Mouse (Mus musculus) embryonic facial prominence, embryonic 10.5 days (tissue): Measurements from ENCODE around the gene Gm44502. TPM values are rescaled to one million over a fixed set of nuclear protein-coding genes. Genes with fewer than 3 reads are reported as not detected.
A peak's percentile ranks its signal among the peaks of the same experiment; 100 is the strongest.
"Not testable (repeated sequence)": the region's sequence is repeated elsewhere in the genome, so short reads cannot be mapped to it uniquely, and the experiment has no call there.

Experiments used
- DNase-seq: peaks from one replicate; pipeline ENCODE4 v3.0.0-alpha.2; 2017; ENCODE audit warnings: low spot score
- H3K27ac ChIP-seq: fragments of 300-500 bp; sonication (generic); replicated peaks from 2 replicates; pipeline ENCODE4 v1.5.1; 2016; ENCODE audit warnings: mild to moderate bottlenecking
- H3K27me3 ChIP-seq: fragments of 300-500 bp; sonication (generic); replicated peaks from 2 replicates; pipeline ENCODE4 v1.6.1; 2016; ENCODE audit warnings: low read depth, mild to moderate bottlenecking; ENCODE audit not compliant: poor library complexity, severe bottlenecking
- H3K36me3 ChIP-seq: fragments of 300-500 bp; sonication (generic); replicated peaks from 2 replicates; pipeline ENCODE4 v1.6.1; 2016; ENCODE audit warnings: mild to moderate bottlenecking, moderate library complexity
- H3K4me1 ChIP-seq: fragments of 300-500 bp; sonication (generic); 2 replicates; pipeline ENCODE4 v1.6.1; 2016
- H3K4me3 ChIP-seq: fragments of 300-500 bp; sonication (generic); 2 replicates; pipeline ENCODE4 v1.5.1; 2016; ENCODE audit warnings: mild to moderate bottlenecking, moderate library complexity
- H3K9me3 ChIP-seq: fragments of 300-500 bp; sonication (generic); 2 replicates; pipeline ENCODE4 v1.6.1; 2016; ENCODE audit warnings: mild to moderate bottlenecking
- WGBS: fragments of 180-500 bp; shearing (Covaris S2); methylation state at CpG from one replicate; pipeline ENCODE4 v1.1.7; 2016; 5-methylcytosine and 5-hydroxymethylcytosine counted together
- polyA plus RNA-seq: library from polyadenylated mRNA; unstranded; fragments of >200 nt; fragmentation: Nextera tagmentation; extraction: Ambion mirVana; gene quantifications from 2 replicates; pipeline ENCODE4 v1.2.1, GENCODE M21; 2016

The Gm44502 gene
- polyA plus RNA-seq, 1 experiment from 2014 or later, result not detected

- no peaks in the 10 kb centered on the region for H3K27me3 ChIP-seq
- H3K4me3 ChIP-seq, result no peak overlapping the region
- 41% methylated on average over 8 of the region's 8 CpGs for WGBS
- no peaks in the 10 kb centered on the region for H3K9me3 ChIP-seq
- H3K27ac ChIP-seq, result no peak overlapping the region
- peak; percentile 26 for DNase-seq
- no peaks in the 10 kb centered on the region for H3K4me1 ChIP-seq
- no peaks in the 10 kb centered on the region for H3K36me3 ChIP-seq
These were observed 13.1 kb upstream of the Gm44502 start for GRCm38 (mm10) chr15:89442486-89443070.

- Histone ChIP-seq H3K27ac (no peak overlapping the region), H3K4me1 (no peaks in the 10 kb centered on the region), H3K4me3 (no peak overlapping the region), H3K27me3 (no peaks in the 10 kb centered on the region), H3K36me3 (no peaks in the 10 kb centered on the region), H3K9me3 (no peaks in the 10 kb centered on the region)
- no peak for DNase-seq
- 86% methylated on average over 5 of the region's 5 CpGs for WGBS
These were observed 6.4 kb upstream of the Gm44502 start for GRCm38 (mm10) chr15:89435878-89436277.

GRCm38 (mm10) chr15:89434136-89434535 is 4.6 kb upstream of the Gm44502 start:
- no peak for DNase-seq
- no peaks in the 10 kb centered on the region for H3K27me3 ChIP-seq
- no peaks in the 10 kb centered on the region for H3K36me3 ChIP-seq
- no peaks in the 10 kb centered on the region for H3K9me3 ChIP-seq
- peaks cover 6% of the 10 kb centered on the region for H3K4me1 ChIP-seq
- H3K27ac ChIP-seq, result no peak overlapping the region
- H3K4me3 ChIP-seq, result no peak overlapping the region
- WGBS, result 65% methylated on average over 3 of the region's 3 CpGs

GRCm38 (mm10) chr15:89432946-89433345 is 3.5 kb upstream of the Gm44502 start:
- Histone ChIP-seq H3K9me3 (no peaks in the 10 kb centered on the region), H3K36me3 (peaks cover 3% of the 10 kb centered on the region), H3K27me3 (no peaks in the 10 kb centered on the region), H3K4me1 (peaks cover 18% of the 10 kb centered on the region), H3K27ac (no peak overlapping the region), H3K4me3 (no peak overlapping the region)
- no peak for DNase-seq
- WGBS, result 80% methylated on average over 4 of the region's 4 CpGs

GRCm38 (mm10) chr15:89431806-89432205 is 2.3 kb upstream of the Gm44502 start:
- WGBS, result 94% methylated on average over 6 of the region's 6 CpGs
- DNase-seq, result no peak
- peaks cover 15% of the 10 kb centered on the region for H3K36me3 ChIP-seq
- H3K27me3 ChIP-seq, result no peaks in the 10 kb centered on the region
- no peak overlapping the region for H3K4me3 ChIP-seq
- peaks cover 19% of the 10 kb centered on the region for H3K4me1 ChIP-seq
- H3K9me3 ChIP-seq, result no peaks in the 10 kb centered on the region
- H3K27ac ChIP-seq, result no peak overlapping the region

GRCm38 (mm10) chr15:89431271-89431670 is 1.8 kb upstream of the Gm44502 start:
- no peak overlapping the region for H3K4me3 ChIP-seq
- H3K36me3 ChIP-seq, result peaks cover 20% of the 10 kb centered on the region
- H3K4me1 ChIP-seq, result peaks cover 21% of the 10 kb centered on the region
- no peaks in the 10 kb centered on the region for H3K9me3 ChIP-seq
- no peak overlapping the region for H3K27ac ChIP-seq
- H3K27me3 ChIP-seq, result no peaks in the 10 kb centered on the region
- no peak for DNase-seq
- 90% methylated on average over 3 of the region's 3 CpGs for WGBS

- 82% methylated on average over 9 of the region's 9 CpGs for WGBS
- H3K9me3 ChIP-seq, H3K27me3 ChIP-seq, DNase-seq, H3K27ac ChIP-seq, H3K4me3 ChIP-seq: not testable (repeated sequence)
- H3K4me1 ChIP-seq, result peaks cover 26% of the 10 kb centered on the region
- H3K36me3 ChIP-seq, result peaks cover 25% of the 10 kb centered on the region
These were observed 1.3 kb upstream of the Gm44502 start for GRCm38 (mm10) chr15:89430771-89431170.

DNA sequence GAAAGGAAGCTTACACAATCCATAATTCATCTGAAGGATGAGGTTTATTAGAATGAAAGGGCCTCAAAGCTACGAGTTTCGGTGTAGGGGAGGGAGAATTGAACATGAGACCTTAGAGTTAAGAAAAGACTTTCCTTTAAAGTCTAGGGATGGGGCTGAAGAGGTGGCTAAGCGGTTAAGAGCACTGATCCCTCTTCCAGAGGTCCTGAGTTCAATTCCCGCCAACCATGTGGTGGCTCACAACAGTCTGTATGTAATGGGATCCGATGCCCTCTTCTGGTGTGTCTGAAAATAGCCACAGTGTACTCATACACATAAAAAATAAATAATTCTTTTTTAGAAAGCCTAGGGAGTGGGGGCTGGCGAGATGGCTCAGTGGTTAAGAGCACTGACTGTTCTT is 845 bp upstream of the Gm44502 start:
- peak overlapping the region; percentile 93 for H3K27ac ChIP-seq
- peaks cover 30% of the 10 kb centered on the region for H3K4me1 ChIP-seq
- peaks cover 25% of the 10 kb centered on the region for H3K36me3 ChIP-seq
- peak overlapping the region; percentile 77 for H3K4me3 ChIP-seq
- DNase-seq, result no peak
- no peaks in the 10 kb centered on the region for H3K9me3 ChIP-seq
- no peaks in the 10 kb centered on the region for H3K27me3 ChIP-seq
- WGBS, result 50% methylated on average over 6 of the region's 6 CpGs

DNA sequence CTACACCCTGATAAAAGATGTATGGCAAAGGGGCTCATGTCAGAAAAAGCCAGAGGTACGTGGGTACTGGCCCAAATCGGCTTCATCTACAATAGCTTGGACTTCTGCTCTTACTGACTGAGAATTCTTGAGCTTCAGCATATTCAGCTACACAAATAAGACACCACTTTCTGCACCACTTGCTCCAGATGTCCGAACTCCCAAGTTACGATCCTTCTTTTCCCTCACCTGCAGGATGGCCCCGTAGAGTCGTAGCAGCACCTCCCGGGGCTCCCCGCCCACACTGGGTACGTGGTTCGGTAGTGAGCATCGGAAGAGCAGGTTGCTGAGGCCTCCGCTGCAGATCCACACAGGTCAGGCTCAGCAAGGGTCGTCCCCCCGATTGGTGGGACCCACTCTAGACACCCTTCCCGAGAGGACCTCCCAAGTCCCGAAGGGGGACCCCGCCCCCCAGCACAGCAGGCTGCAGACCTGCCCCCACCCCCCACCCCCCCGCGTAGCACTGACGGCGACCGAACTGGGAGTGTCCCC is 610 bp downstream of the Gm44502 start:
- no peaks in the 10 kb centered on the region for H3K27me3 ChIP-seq
- 6% methylated on average over 22 of the region's 22 CpGs for WGBS
- no peak for DNase-seq
- H3K27ac ChIP-seq, result peak overlapping the region; percentile 93
- H3K4me1 ChIP-seq, result peaks cover 35% of the 10 kb centered on the region
- H3K36me3 ChIP-seq, result peaks cover 29% of the 10 kb centered on the region
- H3K9me3 ChIP-seq, result no peaks in the 10 kb centered on the region
- H3K4me3 ChIP-seq, result peak overlapping the region; percentile 77

GRCm38 (mm10) chr15:89428136-89428790 is 1.2 kb downstream of the Gm44502 start:
- no peak overlapping the region for H3K27ac ChIP-seq
- H3K27me3 ChIP-seq, result no peaks in the 10 kb centered on the region
- peaks cover 30% of the 10 kb centered on the region for H3K36me3 ChIP-seq
- peak overlapping the region; percentile 77 for H3K4me3 ChIP-seq
- H3K4me1 ChIP-seq, result peaks cover 35% of the 10 kb centered on the region
- no peak for DNase-seq
- H3K9me3 ChIP-seq, result no peaks in the 10 kb centered on the region
- WGBS, result 77% methylated on average over 19 of the region's 19 CpGs

- no peaks in the 10 kb centered on the region for H3K27me3 ChIP-seq
- 93% methylated on average over 10 of the region's 10 CpGs for WGBS
- H3K4me3 ChIP-seq, result no peak overlapping the region
- H3K9me3 ChIP-seq, result no peaks in the 10 kb centered on the region
- peaks cover 35% of the 10 kb centered on the region for H3K4me1 ChIP-seq
- H3K27ac ChIP-seq, result no peak overlapping the region
- no peak for DNase-seq
- H3K36me3 ChIP-seq, result peaks cover 37% of the 10 kb centered on the region
These were observed 2.8 kb downstream of the Gm44502 start for GRCm38 (mm10) chr15:89426716-89427115.

DNA sequence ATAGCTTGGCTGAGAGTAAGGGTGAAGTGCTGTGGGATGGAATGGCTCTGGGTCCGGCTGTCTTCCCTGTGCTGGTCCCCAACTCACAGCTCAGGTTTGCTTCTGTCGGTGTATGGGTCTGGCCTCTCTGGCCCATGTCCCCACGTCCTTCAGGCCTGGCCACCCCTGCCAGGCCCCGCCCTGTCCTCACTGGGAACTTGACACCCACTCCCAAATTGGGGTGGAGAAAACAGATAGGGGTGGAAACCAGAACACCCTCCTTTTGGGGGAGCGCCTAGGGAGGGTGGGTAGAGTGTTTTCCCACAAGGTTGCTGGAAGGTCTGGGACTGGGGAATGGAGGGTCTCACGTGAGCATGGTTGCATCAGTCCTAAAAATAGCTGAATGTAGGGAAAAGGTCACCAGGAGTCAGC is 3.8 kb downstream of the Gm44502 start, which contains the start of gene Cpt1b:
TSS of gene Cpt1b (minus strand) at position 153 of the 411 bp plus-strand sequence.
- WGBS, result 23% methylated on average over 6 of the region's 6 CpGs
- Histone ChIP-seq H3K4me1 (peaks cover 35% of the 10 kb centered on the region), H3K36me3 (peaks cover 42% of the 10 kb centered on the region), H3K4me3 (peak within 1 kb of the TSS; percentile 38), H3K27ac (no peak within 1 kb of the TSS; the same call in 1 of the 2 replicates), H3K27me3 (no peaks in the 10 kb centered on the region), H3K9me3 (no peaks in the 10 kb centered on the region)
- no peak for DNase-seq

DNA sequence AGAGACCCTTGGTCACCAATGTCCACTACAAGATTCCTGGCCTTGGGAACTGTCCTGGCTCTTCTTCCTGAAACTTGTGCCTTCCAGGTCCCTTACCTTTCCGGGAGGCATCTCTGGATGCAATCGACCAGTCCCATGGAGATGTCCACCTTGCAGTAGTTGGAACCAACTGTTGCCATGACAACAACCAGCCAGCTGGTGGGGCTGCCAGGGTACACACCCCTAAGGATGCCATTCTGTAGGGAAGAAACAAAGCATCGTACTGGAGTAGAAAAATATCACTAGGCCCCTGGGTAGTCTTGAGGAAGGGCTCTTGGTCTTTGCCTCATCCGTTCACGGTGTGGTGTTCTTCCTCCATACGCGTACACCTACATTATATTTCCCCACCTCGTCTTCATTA is 4.9 kb downstream of the Gm44502 start:
- WGBS, result 87% methylated on average over 8 of the region's 8 CpGs
- Histone ChIP-seq H3K4me3 (no peak overlapping the region), H3K4me1 (peaks cover 30% of the 10 kb centered on the region), H3K9me3 (no peaks in the 10 kb centered on the region), H3K27ac (no peak overlapping the region), H3K27me3 (no peaks in the 10 kb centered on the region), H3K36me3 (peaks cover 53% of the 10 kb centered on the region)
- no peak for DNase-seq
